Mouse (Mus musculus): ENCODE results near the gene Simc1.
A peak's percentile ranks its signal among the peaks of the same experiment; 100 is the strongest.

The Simc1 gene

DNA sequence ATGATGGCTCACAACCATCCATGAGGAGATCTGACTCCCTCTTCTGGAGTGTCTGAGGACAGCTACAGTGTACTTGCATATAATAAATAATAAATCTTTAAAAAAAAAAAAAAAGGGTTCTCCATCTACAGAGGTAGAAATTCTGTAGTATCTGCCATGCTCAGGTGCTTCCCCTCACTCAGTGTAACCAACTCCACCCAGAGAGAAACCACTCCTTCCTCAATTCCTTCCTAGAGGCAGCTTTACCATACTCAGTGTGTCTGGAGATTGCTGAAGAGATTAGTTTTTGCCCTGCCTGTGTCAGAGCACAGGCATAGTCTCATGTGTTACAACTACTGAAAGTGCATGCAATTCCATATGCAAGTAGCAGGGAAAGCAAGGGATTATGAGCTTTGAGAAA, 28.6 kb downstream of the Simc1 start:
- ATAC-seq (ENCODE audit: low TSS enrichment), result no peak

DNA sequence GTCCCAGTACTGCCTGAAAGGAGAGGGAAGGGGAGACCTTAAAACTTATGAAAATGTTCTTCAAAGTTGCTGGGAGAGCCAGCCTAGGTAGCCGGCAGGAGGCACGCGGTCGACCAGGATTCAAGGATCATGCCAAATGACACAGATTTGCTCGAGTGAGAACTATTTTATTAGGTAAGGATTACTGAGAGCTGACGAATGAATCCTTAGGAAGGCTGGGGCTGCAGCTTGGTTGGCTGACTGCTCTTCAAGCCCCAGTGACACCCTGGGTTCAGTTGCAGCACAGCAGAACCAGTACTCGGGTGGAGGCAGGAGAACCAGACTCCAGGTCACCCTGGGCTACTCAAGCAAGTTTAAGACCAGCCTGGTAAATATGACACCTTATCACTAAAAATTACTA, 44.5 kb downstream of the Simc1 start:
- no peak for ATAC-seq (ENCODE audit: low TSS enrichment)

DNA sequence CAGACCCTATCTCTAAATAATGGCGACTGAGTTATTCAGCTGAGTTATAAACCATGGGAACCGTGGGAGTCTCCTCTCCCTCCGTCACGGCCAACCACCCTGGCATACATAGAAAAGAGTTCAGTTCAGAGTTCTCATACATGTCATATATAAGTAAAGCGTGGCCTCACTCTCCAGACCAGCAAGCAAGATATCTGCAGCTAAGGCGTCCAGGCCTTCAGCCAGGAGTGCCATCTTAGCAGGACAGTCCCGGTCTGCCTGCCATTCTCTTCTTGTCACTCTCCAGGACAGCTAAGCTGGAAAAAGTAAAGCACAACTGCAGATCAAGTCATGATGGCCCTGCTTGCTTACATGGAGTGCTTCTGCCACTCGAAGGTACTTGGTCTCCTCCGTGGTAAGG, 52.6 kb downstream of the Simc1 start:
- no peak for ATAC-seq (ENCODE audit: low TSS enrichment)

DNA sequence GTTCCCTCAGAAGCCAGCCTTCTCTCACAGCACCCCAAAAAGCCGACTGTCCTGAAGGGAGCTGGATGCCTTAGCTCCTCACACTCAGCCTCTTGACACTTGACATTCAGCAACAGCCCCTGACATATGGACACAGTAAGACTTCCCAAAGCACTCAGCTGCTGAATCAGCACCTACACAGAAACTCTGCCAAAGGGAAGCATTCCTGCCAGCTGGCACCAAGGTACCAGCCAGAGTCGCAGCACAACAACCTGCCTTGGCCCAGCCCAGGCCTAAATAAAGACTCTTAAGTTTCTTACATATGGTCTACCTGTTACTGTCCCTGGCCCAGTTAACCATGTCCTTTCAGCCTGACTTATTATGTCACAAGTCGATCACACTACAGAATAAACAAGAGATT, 53.2 kb downstream of the Simc1 start:
- ATAC-seq (ENCODE audit: low TSS enrichment), result no peak

DNA sequence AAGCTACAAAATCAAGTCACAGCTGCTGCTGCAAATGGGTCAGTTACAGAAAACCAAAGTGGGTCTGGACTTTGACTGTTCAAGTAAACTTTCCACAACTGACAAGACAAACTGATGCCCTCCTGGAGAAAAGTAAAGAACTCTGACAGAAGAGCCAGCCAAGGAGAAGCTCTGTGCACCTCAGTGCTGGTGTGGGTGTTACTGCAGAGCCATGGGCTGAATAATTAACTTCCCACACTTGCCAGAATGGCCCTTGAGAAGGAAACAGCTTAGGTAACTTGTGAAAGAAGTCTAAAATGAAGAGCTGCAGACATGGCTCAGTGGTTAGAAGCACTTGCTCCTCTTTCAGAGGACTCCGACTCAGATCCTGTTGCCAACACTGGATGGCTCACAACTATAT, 54.1 kb downstream of the Simc1 start:
- peak; percentile 60 for ATAC-seq (ENCODE audit: low TSS enrichment)

DNA sequence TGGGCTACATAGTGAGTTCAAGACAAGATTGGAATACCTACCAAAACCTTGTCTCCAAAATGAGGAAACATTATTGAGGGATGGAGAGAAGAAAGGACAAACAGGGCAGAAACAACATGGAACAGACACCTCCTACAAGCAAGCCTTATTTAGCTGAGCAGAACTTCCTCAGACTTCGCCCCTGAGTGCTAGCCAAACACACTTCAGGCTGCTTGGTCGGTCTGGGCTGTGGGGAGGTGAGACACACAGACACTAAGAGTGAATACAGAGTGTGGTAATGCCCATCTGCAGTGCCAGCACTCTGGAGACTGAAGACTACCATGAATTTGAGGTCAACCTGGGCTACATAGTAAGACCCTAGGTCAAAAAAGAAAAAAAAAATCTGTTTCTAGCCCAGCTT, 56.1 kb downstream of the Simc1 start:
- no peak for ATAC-seq (ENCODE audit: low TSS enrichment)

DNA sequence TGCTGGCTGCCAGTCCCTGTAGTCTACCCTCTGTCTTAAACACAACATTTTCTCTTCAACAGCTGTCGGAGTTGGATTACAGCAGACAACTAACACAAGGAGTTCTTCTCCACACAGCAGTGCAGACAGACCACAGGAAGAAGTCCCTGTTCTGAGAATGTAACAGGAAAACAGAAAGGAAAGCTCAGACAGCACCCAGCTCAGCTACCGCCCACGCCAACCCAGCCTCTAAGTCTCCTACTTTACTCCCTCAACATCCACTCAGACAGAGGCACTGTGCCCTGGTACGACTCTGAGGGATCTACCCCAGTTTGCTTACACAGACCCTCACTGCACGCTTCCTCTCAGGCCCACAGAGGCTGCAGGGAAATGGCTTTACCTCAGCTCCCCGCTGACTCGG, 57.0 kb downstream of the Simc1 start:
- ATAC-seq (ENCODE audit: low TSS enrichment), result peak; percentile 46

DNA sequence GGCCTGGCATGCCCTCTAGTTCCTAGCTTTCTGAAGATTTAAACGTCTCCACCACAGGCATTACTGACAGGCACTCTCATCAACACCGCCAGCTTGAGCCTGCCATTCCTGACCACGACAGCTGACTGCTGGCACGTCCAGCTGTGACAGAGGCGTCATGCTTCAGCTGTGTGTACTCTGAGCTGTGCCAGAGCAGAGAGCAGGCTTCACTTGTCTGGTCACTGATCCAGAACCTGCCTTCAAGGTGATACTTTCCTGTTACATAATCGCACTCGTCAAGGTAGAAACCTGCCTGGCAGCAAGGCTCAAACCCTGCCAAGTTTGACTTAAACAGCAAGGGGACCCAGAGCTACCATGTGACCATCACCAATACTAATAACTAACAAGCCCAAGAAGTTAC, 59.0 kb downstream of the Simc1 start:
- no peak for ATAC-seq (ENCODE audit: low TSS enrichment)

DNA sequence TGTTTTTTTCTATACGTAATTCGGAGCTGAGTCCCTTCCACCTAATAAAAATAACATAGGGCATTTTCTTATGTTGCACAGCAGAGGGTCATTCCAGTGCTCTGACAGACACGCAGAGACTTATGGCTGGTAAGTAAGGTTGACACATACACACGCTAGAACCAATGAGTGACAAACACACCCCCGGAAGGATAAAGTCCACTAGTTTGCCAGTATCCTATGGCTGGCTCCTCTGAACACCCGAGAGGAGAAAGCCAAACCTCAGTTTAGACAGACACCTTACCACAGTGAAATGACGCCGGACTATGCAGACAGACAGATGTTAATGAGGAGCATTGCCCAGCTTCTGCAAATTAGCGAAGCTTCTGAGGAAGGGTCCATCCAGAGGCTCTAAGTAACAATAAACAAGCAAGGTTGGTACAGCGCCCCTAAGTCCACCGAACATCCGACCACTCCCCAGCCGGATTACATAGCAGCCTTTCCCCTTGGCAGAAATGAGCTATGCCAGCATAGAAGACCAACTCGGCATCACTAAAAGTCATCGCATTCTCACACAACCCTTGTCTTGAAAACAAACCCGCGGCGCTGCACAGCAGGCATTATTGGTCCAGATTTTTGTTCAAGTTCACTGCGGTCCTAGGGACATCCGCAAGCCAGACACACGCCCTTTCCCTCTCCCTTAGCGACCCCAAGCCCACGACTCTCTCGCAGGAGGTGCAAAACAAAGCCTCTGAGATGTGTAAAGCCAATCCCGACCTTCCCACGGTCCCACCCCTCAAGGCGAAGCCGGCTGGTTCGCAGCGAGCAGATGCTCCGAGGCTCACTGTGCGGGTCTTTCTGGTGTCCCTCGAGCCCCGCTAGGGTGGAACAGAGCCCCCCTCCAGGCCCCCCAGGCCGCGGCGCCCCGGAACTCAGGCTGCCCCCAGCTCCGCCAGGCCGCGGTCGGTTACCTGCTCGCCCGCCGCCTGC, 60.9 kb downstream of the Simc1 start:
- ATAC-seq (ENCODE audit: low TSS enrichment), result peak; percentile 17; the same call in 1 of the 2 replicates

DNA sequence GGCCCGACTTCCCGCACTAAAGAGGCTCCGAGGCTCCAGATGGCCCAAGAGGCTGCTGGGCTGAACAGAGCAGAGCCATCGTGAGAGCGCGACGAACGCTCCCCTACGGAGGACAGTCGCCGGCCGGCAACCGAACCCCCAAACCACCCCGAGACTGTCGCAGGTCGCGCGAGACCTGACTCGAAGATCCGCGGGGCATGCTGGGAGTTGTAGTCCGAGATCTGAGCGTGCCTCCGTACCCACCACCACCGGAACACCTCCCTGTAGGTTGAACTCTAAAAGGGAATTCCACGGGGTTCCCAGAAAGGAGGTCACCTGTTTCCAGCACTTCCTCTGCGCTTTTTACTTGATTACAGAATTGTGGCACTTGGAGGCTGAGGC, 61.6 kb downstream of the Simc1 start, which contains the start of gene 4833439L19Rik:
4833439L19Rik (minus strand) TSS at position 235 of the 381 bp plus-strand sequence.
- ATAC-seq (ENCODE audit: low TSS enrichment), result peak; percentile 94

DNA sequence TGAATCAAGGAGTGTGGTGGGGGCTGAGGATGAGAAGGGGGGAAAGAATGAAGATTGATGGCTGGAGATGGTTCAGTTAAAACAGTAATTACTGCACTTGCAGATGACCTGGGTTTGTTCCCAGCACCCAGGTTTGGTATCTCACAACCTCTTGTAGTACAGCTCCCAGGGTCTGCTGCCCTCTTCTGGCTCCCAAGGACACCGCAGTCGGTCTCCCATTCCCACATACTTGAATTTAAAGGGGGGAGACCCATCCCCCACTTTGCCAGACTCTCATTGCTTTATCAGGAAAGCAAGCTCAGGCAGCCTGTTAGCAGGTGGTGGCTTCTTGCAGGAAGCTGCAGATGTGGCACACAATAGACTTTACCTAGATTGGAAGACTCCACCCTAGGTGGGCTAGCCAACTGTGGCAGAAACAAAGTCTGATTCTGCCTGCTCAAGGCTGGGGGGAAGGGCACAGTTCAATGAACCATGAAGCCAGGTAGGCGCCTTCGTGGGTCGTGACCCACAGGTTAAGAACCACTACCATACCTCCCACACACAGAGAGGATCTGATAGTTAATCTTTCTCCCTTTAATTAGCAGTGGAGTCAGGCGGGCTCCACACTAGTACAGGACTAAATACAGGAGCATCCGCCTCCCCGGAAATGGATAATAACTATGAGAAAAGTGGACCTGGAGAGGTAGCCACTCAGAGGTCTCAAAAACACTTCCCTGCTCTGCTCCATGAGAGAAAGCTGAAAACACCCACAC, 62.2 kb downstream of the Simc1 start:
- peak; percentile 34 for ATAC-seq (ENCODE audit: low TSS enrichment)

DNA sequence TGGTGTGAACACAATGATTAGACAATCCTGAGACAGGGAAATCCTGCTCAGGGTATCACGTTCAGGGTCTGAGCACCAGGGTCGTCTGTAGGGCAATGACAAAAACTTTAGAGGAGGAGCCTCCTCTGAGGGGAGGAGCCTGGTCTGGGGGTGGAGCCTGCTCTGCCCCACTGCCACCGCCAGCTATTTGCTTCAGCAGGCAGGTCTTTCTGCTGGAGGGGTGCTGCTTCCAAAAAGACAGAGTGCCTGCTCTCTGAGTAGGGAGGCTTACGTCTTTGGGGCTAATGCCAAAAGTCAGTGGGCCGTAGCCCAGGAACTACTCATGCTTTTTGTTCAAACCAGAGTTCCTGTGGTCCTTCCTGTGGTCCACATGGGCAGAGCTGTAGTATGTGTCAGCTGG, 64.8 kb downstream of the Simc1 start:
- ATAC-seq (ENCODE audit: low TSS enrichment), result no peak

DNA sequence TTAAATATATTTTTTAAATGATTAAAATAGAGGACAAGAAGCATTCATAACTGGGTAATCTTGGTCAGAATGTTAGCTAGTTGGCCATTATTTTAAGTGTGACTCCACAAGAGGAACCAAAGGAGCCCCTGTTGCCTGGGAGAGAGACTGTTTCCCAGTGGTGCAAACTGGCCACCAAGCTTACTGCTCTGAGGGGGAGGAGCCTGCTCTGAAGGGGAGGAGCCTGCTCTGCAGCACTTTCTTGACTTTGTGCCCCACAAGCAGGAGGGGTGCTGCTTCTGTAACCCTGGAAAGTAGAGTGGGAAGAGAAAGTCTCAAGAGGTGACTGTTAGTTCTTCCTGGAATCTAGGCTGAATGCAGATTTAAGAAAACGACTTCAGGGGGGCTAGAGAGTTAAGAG, 65.7 kb downstream of the Simc1 start:
- ATAC-seq (ENCODE audit: low TSS enrichment), result no peak

DNA sequence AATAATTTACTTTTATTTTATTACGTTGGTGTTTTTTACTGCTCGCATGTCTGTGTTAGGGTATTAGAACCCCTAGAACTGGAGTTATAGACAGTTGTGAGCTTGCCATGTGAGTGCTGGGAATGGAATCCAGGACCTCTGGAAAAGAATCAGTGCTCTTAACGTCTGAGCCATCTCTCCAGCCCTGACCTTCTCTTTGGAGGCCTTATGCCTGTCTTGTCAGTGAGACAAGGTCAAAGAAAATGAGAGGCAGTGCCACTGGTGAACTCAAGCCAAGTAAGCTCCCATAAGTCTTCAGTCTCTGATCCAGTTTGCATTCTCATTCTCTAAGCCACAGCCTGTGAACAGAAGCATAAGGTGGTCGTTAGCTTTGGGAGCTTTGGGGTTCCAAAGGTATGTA, 67.2 kb downstream of the Simc1 start:
- ATAC-seq (ENCODE audit: low TSS enrichment), result no peak

DNA sequence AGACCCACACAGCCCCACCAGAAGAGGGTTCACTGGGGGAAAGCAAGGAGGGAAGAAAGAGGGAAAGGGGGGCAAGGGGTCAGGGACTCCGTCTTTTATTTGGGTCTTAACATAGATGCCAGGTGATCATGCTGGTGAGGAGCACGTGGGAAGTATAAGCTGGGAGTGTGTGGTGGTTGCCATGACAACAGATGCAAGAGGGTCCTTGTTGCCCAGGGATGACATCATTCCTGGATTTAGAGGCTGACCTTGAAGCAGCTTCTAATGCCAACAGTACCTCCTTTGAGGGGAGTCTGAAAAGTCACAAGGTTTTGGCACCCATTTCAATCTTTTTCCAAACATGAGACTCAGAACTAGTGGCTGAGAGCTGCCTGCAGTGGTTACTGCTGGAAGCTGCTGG, 68.1 kb downstream of the Simc1 start:
- ATAC-seq (ENCODE audit: low TSS enrichment), result no peak

DNA sequence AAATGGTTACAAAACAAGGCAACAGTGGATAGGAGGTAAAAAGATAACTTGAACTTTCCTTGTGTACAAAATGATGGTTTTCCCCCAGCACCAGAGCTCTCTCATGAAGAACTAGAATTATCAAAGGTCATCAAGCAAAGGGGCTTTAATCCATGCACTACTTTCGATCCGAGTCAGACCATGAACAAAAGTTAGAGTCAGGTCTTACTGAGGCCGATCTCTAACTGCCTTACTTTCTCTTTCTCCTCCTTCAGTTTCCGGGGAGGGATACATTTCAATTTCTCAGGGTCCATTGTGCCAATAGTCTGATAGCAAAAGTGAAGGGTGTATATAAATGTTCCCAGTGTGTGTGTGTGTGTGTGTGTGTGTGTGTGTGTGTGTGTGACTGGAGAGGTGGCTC, 69.0 kb downstream of the Simc1 start:
- no peak for ATAC-seq (ENCODE audit: low TSS enrichment)

DNA sequence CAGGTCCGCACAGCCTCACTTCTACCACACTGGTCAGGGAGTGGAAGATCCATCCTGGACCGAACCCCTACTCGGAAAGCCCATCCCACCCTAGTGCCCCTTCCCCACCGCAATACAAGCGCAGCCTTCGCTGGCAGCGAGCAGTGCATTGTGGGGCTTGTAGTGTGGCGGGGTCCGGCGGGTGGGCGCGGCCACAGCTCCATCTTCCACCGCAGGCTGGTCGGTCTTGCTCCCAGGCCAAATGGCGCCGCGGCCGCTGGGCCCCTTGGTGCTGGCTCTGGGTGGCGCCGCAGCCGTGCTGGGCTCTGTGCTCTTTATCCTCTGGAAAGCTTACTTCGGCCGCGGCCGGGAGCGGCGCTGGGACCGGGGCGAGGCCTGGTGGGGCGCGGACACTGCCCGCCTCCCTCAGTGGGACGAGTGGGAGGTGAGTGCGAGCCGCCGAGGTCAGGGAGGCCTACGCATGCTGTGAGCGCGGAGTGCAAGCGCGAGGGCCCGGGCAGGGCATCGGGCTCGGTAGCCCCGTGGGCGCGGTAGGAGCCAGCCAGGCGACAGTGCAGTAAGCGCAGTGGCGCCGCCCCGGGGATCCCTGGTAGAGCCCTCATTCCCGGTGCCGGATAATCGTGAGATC, 71.4 kb downstream of the Simc1 start, which contains the start of gene Arl10:
Arl10 (plus strand) TSS at position 162 of the 628 bp plus-strand sequence.
- peak; percentile 81 for ATAC-seq (ENCODE audit: low TSS enrichment)

DNA sequence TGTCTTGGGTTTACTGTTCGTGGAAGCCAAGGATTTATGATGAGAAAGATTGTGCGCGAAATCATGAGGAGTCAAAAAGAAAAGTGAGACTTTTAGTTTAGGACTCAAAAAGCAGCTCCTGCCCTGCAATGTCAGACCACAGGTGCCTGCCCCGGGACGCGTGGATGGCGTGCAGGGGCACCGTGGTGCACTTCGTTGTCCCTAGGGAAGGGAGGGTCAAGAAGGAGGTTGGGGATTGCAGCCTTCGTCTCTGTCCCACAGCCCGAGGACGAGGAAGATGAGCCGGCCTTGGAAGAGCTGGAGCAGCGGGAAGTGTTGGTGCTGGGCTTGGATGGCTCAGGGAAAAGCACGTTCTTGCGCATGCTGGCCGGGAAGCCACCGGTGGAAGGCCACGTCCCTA, 71.9 kb downstream of the Simc1 start:
- ATAC-seq (ENCODE audit: low TSS enrichment), result no peak

DNA sequence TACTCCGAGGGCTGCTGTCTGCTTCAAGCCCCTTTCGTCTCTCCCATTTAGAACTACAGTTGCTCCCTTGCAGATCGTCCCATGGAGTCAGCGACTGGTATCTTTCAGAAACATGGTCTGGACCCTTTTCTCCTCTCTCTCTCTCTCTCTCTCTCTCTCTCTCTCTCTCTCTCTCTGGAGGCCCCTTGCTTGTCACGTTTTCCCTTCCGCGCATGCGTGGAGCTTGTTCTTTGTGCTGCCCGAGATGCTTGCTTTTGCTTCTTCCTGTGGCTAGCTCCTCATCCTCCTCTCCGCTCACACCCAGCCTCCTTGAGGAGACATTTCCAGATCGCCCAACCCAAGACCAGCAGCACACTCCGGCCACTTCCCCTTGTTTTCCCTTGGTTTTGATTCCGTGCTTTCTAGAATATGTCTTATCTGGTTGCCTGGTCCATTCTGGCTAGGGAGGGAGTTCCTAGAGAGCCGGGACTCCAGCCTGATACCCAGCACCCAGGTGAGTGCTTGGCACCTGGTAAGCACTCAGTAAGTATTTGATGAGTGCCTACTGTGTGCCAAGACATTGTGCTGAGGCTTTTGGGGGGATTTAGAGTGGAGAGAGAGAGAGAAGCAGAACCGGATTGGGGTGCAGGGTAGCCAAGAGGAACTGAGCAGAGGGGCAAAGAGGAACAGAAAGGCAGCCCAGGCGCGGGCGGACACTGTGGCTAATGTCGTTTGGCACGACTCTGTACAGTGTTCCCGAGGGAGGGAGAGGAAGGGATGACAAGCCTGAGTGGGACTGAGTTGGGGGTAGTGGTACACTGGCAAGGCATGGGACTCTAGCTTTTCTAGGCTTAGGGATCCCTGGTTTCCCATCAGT, 74.3 kb downstream of the Simc1 start:
- ATAC-seq (ENCODE audit: low TSS enrichment), result no peak

DNA sequence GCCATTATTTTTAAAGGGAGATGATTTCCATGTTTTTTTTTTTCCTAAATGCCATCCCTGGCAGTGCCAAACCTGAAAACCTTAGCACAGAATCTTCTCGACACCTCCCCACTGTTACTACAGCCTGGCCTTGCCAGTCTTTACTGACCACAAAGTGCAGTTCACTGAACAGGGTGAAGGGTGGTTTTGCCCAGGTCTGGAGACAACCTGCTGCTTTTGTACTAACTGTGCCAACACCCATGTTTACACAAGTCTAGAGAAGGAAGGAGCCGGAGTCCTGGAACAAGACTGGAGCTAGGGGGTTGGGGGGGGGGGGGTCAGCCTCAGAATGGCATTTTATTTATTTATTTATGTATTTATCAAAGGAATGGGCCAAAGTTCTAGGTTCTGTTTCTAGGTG, 77.8 kb downstream of the Simc1 start:
- no peak for ATAC-seq (ENCODE audit: low TSS enrichment)

DNA sequence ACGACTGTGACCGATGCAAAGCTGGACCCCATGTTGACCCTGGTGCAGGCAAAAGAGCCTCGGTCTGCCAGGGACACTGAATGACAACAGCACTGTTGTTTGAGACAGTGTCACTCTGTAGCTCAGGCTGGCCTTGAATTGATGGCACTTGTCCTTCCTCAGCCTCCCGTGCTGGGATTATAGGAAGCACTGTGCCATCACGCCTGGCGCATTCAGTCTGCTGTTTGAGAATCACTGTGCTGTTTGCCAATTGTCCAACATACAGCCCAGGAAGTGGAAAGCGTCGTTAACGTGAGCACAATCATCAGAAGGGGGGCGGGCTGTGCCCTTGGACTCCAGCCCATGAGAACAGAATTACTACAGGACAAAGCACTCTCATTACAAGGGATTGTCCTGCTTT, 78.5 kb downstream of the Simc1 start:
- no peak for ATAC-seq (ENCODE audit: low TSS enrichment)

Measured in frontal cortex, adult (tissue).